Mouse (Mus musculus): Measurements from ENCODE around the gene Nvl. TPM values are rescaled to one million over a fixed set of nuclear protein-coding genes. Genes with fewer than 3 reads are reported as not detected.

The Nvl gene
- polyA plus RNA-seq, 1 experiment: 6.6 TPM

GRCm38 (mm10) chr1:181150827-181151534, 7.0 kb upstream of the Nvl start:
- Histone ChIP-seq H3K27ac (ENCODE audit: insufficient read depth, low read depth, low read length) (peak overlapping the region; percentile 49; the same call in 1 of the 2 replicates), H3K36me3 (ENCODE audit: control insufficient read depth, insufficient read depth, low read length) (no peaks in the 10 kb centered on the region), H3K4me3 (ENCODE audit: insufficient read depth, low read depth, low read length) (peak overlapping the region; percentile 85), H3K27me3 (replicated peaks; ENCODE audit: control insufficient read depth, insufficient read depth, low read length) (no peaks in the 10 kb centered on the region), H3K4me1 (ENCODE audit: control insufficient read depth, insufficient read depth, low read length) (no peaks in the 10 kb centered on the region; the same call in 1 of the 2 replicates)
- peak; percentile 95 for DNase-seq
- WGBS: under 1% methylated on average over 59 of the region's 59 CpGs
- TF ChIP-seq POLR2A (IDR thresholded peaks at IDR 0.05; ENCODE audit: low read depth, low read length) (peak; percentile 69), CTCF (conservative IDR thresholded peaks at IDR 0.05; ENCODE audit: insufficient read depth, insufficient read length, low read depth, low read length) (no peak)

- 69% methylated on average over 3 of the region's 3 CpGs for WGBS
- Histone ChIP-seq H3K4me1 (ENCODE audit: control insufficient read depth, insufficient read depth, low read length) (peaks cover under 1% of the 10 kb centered on the region; the same call in 1 of the 2 replicates), H3K36me3 (ENCODE audit: control insufficient read depth, insufficient read depth, low read length) (no peaks in the 10 kb centered on the region), H3K27ac (ENCODE audit: insufficient read depth, low read depth, low read length) (no peak overlapping the region), H3K27me3 (replicated peaks; ENCODE audit: control insufficient read depth, insufficient read depth, low read length) (no peaks in the 10 kb centered on the region), H3K4me3 (ENCODE audit: insufficient read depth, low read depth, low read length) (peak overlapping the region; percentile 85; the same call in 1 of the 2 replicates)
- DNase-seq: no peak
- no peak for TF ChIP-seq POLR2A (IDR thresholded peaks at IDR 0.05; ENCODE audit: low read depth, low read length)
- TF ChIP-seq CTCF (conservative IDR thresholded peaks at IDR 0.05; ENCODE audit: insufficient read depth, insufficient read length, low read depth, low read length): no peak
These were observed 6.4 kb upstream of the Nvl start for GRCm38 (mm10) chr1:181150431-181150826.

- no peak for DNase-seq
- no peaks in the 10 kb centered on the region for H3K36me3 ChIP-seq (ENCODE audit: control insufficient read depth, insufficient read depth, low read length)
- H3K27ac ChIP-seq (ENCODE audit: insufficient read depth, low read depth, low read length): no peak overlapping the region
- 75% methylated on average over 3 of the region's 3 CpGs for WGBS
- TF ChIP-seq CTCF (conservative IDR thresholded peaks at IDR 0.05; ENCODE audit: insufficient read depth, insufficient read length, low read depth, low read length) (no peak), POLR2A (IDR thresholded peaks at IDR 0.05; ENCODE audit: low read depth, low read length) (no peak)
- peaks cover 3% of the 10 kb centered on the region; the same call in 1 of the 2 replicates for H3K4me1 ChIP-seq (ENCODE audit: control insufficient read depth, insufficient read depth, low read length)
- no peaks in the 10 kb centered on the region for H3K27me3 ChIP-seq (replicated peaks; ENCODE audit: control insufficient read depth, insufficient read depth, low read length)
- no peak overlapping the region for H3K4me3 ChIP-seq (ENCODE audit: insufficient read depth, low read depth, low read length)
These were observed 5.5 kb upstream of the Nvl start for GRCm38 (mm10) chr1:181149373-181150017.

GRCm38 (mm10) chr1:181148540-181148939, 4.5 kb upstream of the Nvl start:
- no peaks in the 10 kb centered on the region for H3K27me3 ChIP-seq (replicated peaks; ENCODE audit: control insufficient read depth, insufficient read depth, low read length)
- peaks cover 3% of the 10 kb centered on the region; the same call in 1 of the 2 replicates for H3K4me1 ChIP-seq (ENCODE audit: control insufficient read depth, insufficient read depth, low read length)
- H3K4me3 ChIP-seq (ENCODE audit: insufficient read depth, low read depth, low read length): no peak overlapping the region
- 46% methylated on average over 5 of the region's 5 CpGs for WGBS
- H3K36me3 ChIP-seq (ENCODE audit: control insufficient read depth, insufficient read depth, low read length): no peaks in the 10 kb centered on the region
- peak overlapping the region; percentile 37; the same call in 1 of the 2 replicates for H3K27ac ChIP-seq (ENCODE audit: insufficient read depth, low read depth, low read length)
- TF ChIP-seq POLR2A (IDR thresholded peaks at IDR 0.05; ENCODE audit: low read depth, low read length): no peak
- TF ChIP-seq CTCF (conservative IDR thresholded peaks at IDR 0.05; ENCODE audit: insufficient read depth, insufficient read length, low read depth, low read length): no peak
- peak; percentile 79 for DNase-seq

GRCm38 (mm10) chr1:181146187-181146586, 2.2 kb upstream of the Nvl start:
- Histone ChIP-seq H3K36me3 (ENCODE audit: control insufficient read depth, insufficient read depth, low read length) (no peaks in the 10 kb centered on the region; the same call in 1 of the 2 replicates), H3K4me1 (ENCODE audit: control insufficient read depth, insufficient read depth, low read length) (peaks cover 3% of the 10 kb centered on the region; the same call in 1 of the 2 replicates), H3K4me3 (ENCODE audit: insufficient read depth, low read depth, low read length) (no peak overlapping the region), H3K27me3 (replicated peaks; ENCODE audit: control insufficient read depth, insufficient read depth, low read length) (no peaks in the 10 kb centered on the region), H3K27ac (ENCODE audit: insufficient read depth, low read depth, low read length) (no peak overlapping the region)
- no peak for TF ChIP-seq POLR2A (IDR thresholded peaks at IDR 0.05; ENCODE audit: low read depth, low read length)
- no peak for TF ChIP-seq CTCF (conservative IDR thresholded peaks at IDR 0.05; ENCODE audit: insufficient read depth, insufficient read length, low read depth, low read length)
- DNase-seq: no peak
- WGBS: 95% methylated on average over 2 of the region's 2 CpGs

- Histone ChIP-seq H3K36me3 (ENCODE audit: control insufficient read depth, insufficient read depth, low read length) (no peaks in the 10 kb centered on the region; the same call in 1 of the 2 replicates), H3K4me1 (ENCODE audit: control insufficient read depth, insufficient read depth, low read length) (peaks cover 3% of the 10 kb centered on the region; the same call in 1 of the 2 replicates), H3K27me3 (replicated peaks; ENCODE audit: control insufficient read depth, insufficient read depth, low read length) (no peaks in the 10 kb centered on the region), H3K27ac (ENCODE audit: insufficient read depth, low read depth, low read length) (peak overlapping the region; percentile 3; the same call in 1 of the 2 replicates), H3K4me3 (ENCODE audit: insufficient read depth, low read depth, low read length) (peak overlapping the region; percentile 50)
- TF ChIP-seq POLR2A (IDR thresholded peaks at IDR 0.05; ENCODE audit: low read depth, low read length) (no peak), CTCF (conservative IDR thresholded peaks at IDR 0.05; ENCODE audit: insufficient read depth, insufficient read length, low read depth, low read length) (no peak)
- peak; percentile 6 for DNase-seq
- WGBS: 6% methylated on average over 12 of the region's 12 CpGs
These were observed 962 bp upstream of the Nvl start for GRCm38 (mm10) chr1:181144966-181145365.

GRCm38 (mm10) chr1:181143609-181143949, 425 bp downstream of the Nvl start:
- under 1% methylated on average over 12 of the region's 12 CpGs for WGBS
- Histone ChIP-seq H3K4me1 (ENCODE audit: control insufficient read depth, insufficient read depth, low read length) (peaks cover 3% of the 10 kb centered on the region; the same call in 1 of the 2 replicates), H3K36me3 (ENCODE audit: control insufficient read depth, insufficient read depth, low read length) (no peaks in the 10 kb centered on the region; the same call in none of the 2 replicates), H3K27ac (ENCODE audit: insufficient read depth, low read depth, low read length) (no peak overlapping the region), H3K27me3 (replicated peaks; ENCODE audit: control insufficient read depth, insufficient read depth, low read length) (no peaks in the 10 kb centered on the region), H3K4me3 (ENCODE audit: insufficient read depth, low read depth, low read length) (peak overlapping the region; percentile 76)
- TF ChIP-seq CTCF (conservative IDR thresholded peaks at IDR 0.05; ENCODE audit: insufficient read depth, insufficient read length, low read depth, low read length) (no peak), POLR2A (IDR thresholded peaks at IDR 0.05; ENCODE audit: low read depth, low read length) (no peak)
- DNase-seq: no peak
